Mouse (Mus musculus) kidney, postnatal 36 days (tissue): ENCODE results near the gene Csf2.
"Not testable (repeated sequence)": the region's sequence is repeated elsewhere in the genome, so short reads cannot be mapped to it uniquely, and the experiment has no call there.

Experiments used
- DNase-seq, 2 experiments: peaks; one replicate each; pipeline ENCODE4 v3.0.0; 2021 to 2022; ENCODE audit warnings: mixed read lengths in 2 of 2

The Csf2 gene

DNA sequence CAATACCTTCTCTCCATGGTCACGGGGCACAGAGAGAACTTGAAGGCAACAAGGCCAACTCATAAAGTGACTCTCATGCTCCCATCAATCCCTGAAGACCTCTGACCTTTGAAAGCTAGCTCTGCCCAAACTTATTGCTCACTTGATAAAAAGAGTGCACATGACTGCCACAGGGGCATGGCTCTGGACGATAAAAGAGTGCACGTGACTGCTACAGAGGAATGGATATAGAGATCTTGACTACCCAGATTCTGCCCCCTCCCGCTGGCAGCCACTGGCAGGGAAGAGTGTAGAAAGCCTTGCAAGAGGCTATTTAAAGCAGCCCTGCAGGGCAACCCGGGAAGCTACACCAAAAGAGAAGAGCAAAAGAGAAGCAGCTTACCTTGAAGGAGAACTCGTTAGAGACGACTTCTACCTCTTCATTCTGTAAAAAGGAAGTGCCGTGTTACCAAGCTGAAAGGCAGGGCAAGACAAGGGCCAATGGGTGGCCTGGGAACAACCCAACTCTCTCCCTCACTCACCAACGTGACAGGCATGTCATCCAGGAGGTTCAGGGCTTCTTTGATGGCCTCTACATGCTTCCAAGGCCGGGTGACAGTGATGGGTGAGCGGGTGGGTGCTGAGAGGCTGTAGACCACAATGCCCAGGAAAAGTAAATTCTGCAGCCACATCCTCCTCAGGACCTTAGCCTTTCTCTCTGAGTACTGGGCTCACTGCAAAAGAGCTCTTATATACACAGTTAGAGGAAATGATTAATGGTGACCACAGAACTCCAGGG, at the start of gene Csf2:
TSS of gene Csf2 (minus strand) at position 728 of the 778 bp plus-strand sequence.
- no peak for DNase-seq

- DNase-seq, result no peak
These were observed 49.3 kb upstream of the Csf2 start for GRCm38 (mm10) chr11:54298777-54299176.

DNA sequence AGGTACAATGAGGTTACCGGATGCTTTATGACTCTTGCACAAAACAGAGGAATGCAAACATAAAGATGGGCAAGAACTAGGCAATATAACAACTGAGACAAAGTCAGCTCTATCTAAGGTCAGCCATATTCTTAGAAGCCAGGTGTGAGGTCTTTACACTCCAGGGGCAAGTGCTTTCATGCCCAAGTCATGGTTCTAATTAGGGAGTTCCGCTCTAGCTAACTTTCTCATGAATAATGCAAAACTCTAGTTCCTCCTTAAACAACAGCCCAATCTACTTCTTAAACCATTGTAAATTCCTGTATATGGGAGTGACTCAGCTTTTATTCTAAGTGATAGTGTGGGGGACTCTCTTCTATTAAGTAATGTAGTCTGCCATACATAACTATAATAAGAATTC, 48.0 kb upstream of the Csf2 start:
- DNase-seq, result not testable (repeated sequence)

DNA sequence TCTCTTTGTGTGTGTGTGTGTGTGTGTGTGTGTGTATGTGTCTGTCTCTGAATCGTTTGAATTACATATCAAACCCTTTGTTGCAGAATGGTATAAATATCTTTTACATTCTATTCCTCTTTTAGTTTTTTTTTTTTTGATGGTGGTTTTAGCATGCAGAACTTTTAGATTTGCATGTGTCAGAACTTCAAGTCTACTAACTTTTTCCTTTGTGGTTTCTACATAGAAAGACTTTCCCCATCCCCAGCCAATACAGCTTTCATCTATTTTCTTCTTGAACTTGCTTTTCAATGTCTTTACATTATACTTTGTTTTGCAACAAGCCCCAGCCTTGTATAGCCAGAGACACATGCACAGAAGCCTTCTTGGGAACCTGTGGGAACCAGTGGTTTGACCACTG, 47.3 kb upstream of the Csf2 start:
- DNase-seq, result no peak

GRCm38 (mm10) chr11:54295971-54296370, 46.5 kb upstream of the Csf2 start:
- no peak for DNase-seq

DNA sequence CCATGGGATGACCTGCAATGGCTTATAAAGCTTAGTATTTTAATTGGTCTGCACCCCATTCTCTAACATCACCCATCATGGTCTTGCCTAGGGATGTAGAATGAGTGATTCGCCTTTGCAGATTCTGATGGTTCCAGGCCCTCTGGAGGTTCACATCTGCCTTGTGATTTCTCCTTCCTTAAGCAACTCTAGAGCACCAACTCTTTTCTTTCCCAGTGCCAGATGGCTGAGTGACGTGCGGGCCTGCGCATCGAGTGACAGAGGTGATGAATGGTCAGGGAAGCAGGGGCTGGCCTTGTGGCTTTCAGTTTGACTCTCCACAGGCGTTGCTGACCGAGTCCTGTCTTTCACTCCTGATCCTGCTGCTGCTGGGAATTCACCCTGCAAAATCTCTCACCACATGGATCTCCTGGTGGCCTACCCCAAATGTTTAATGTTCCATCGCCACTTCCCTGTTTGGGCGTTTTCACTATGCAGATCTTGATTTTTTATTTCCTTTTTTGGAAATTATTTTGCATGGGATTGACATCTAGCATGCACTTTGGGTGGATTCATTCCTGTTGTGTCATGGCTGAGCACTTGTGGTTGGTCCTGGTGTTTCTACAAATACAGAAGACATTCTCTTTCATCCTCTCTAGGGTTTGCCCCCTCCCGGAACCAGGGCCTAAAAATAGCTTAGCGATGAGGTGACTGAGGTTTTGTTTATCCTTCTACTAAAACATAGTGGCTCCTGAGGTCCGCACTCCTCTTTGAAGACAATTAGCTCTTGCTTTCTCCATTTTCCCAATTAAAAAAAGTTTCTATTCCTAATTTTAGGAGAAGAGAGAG, 44.7 kb upstream of the Csf2 start:
- DNase-seq, result no peak

GRCm38 (mm10) chr11:54292163-54292562, 42.7 kb upstream of the Csf2 start:
- no peak for DNase-seq

DNA sequence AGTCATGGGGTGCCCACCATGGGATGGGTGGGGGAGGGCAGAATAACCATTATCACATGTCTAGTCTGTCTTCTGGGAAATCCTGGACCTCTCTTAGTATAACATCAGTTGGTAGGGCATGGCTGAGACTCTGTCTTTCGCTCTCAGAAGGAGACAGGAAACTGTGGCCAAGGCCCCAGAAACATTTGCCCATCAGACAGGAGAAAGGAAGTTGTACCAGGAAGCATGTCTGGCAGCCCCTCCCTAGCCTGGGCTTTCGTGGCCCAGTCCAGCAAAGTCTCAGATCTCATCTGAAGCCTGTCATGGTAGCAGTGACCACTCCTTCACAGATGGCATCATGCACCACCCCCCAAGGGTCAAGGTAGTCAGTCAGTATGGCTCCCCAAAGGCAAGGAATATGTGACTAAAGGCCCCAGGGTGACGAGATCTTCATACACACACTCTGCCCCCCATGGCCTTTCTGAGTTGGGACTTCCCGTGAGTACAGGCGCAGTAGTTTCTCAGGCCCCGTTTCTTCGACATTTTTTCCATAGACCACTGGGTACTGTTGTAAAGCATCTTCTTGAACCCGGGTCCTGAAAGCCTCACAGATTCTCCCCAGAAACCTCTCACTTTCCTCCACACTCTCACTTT, 38.5 kb upstream of the Csf2 start:
- no peak for DNase-seq

GRCm38 (mm10) chr11:54271437-54271949, 22.0 kb upstream of the Csf2 start:
- DNase-seq, result no peak

- no peak for DNase-seq
These were observed 19.9 kb upstream of the Csf2 start for GRCm38 (mm10) chr11:54269191-54269896.

DNA sequence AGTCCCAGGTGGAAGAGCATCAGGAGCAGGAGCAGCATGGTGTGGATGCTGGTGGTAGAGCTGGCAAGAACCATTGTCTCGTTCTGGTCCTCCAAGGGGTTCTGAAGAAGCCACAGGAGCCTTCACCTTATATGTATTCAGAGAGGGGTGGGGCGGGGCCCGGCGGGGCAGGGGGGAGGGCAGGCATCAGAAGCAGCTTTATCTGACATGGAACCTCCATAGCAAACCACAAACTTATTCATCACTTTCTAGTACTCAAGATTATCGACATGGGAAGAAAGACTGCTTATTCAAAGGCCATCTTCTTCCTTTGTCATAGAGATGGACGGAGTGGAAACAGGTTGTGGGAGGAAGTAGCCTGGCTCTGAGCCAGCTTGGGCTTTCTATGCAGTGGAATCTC, 17.7 kb upstream of the Csf2 start, which contains the start of gene Il3:
TSS of gene Il3 (minus strand) at position 101 of the 400 bp plus-strand sequence.
- DNase-seq, result no peak

DNA sequence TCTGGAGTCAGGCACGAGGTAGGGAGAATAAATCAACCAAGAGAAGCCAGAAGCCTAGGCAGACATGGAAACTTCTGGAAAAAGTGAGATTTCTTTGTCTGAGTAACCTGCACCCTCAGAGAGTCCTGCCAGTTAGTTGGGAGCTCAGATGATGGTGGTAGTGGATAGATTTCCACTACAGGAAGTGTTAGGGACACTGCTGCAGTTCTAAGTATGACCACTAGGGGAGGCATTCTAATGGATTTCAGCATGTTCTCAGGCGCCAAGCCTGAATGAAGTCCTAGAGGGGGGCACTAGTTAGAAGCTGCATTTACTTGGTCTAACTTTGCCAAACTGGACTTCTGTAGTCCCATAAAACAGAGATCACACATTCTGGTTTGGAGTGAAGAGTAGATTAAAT, 15.1 kb upstream of the Csf2 start:
- DNase-seq, result peak; percentile 55 to 71

- no peak for DNase-seq
These were observed 14.1 kb upstream of the Csf2 start for GRCm38 (mm10) chr11:54263405-54264031.

DNA sequence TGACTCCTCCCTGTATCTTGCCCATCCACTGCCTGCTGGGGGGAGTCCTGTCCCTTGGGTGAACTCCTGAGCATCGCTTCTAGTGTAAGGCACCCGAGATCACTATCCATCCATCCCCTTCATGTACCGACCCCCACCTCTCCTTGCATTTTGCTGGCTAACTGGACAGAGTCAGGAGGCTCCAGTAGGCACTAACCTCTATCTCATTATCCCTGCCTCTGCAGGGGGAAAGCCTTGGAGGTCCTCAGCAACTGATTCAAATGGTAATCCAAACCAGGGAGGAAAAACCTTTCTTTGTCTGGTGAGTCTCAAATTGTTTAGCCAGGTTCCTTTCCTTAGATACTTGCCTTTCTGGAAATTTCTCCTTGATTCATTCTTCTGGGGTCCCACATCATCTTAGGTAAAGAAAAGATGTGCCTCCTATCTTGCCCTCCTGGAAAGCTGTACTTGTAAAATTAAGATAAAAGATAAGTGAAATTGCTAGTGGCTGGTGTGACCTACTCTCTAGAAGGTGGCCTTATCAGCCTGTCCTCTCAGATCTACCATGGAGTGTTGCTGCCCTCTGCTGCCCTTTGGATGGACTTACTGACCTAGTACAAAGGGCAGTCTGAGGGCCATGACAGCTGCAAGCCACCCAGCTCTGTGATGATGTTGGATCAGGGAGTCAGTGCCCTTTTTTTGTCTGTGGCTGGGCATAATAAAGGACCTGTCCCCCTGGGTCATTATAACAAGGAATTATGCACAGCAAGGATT, 7.3 kb upstream of the Csf2 start:
- DNase-seq, result peak; percentile 79 to 86

- peak in 1 of 2 experiments; percentile 10 for DNase-seq
These were observed 4.6 kb upstream of the Csf2 start for GRCm38 (mm10) chr11:54254114-54254513.

DNA sequence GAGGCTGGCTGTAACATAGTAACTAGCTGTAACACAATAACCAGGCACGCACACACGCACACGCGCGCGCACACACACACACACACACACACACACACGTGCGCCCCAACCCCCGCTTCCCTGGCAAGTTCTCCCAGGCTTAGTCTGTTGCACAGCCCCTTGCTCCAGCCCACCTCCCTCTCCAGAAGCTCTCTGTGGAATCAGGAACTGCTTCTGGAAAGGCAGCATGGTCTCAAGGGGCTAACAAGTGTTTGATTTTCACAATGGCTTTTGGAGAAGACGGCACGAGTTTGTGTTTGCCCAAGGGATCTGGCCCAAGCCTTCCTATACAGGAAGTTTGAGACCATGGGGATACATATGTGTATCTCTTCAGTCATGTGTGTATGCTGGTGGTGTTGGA, 1.1 kb upstream of the Csf2 start:
- DNase-seq, result no peak

- DNase-seq, result no peak
These were observed 281 bp upstream of the Csf2 start for GRCm38 (mm10) chr11:54249748-54250147.

DNA sequence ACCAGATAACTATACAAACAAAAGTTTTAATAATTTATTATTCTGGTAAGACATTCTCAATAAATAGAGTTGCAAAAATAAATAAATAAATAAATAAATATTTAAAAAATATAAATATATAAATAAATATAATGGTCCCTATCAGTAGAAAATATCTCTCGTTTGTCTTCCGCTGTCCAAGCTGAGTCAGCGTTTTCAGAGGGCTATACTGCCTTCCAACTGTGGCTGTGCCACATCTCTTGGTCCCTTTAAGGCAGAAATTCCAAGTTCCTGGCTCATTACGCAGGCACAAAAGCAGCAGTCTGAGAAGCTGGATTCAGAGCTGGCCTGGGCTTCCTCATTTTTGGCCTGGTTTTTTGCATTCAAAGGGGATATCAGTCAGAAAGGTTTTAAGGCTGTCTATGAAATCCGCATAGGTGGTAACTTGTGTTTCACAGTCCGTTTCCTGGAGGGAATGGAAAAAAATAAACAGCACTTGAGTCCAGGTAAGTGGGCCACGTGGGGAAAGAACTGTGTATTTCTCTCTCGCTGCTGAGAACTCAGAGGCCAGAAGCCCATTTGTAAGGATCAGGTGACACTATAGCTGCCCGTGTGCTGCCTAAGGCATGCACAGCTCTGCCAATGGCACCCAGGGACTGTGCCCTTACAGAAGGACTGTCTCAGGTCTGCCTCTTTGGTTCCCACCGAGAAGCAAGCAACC, 2.1 kb downstream of the Csf2 start:
- DNase-seq, result no peak

- DNase-seq, result no peak
These were observed 5.0 kb downstream of the Csf2 start for GRCm38 (mm10) chr11:54244465-54244864.

DNA sequence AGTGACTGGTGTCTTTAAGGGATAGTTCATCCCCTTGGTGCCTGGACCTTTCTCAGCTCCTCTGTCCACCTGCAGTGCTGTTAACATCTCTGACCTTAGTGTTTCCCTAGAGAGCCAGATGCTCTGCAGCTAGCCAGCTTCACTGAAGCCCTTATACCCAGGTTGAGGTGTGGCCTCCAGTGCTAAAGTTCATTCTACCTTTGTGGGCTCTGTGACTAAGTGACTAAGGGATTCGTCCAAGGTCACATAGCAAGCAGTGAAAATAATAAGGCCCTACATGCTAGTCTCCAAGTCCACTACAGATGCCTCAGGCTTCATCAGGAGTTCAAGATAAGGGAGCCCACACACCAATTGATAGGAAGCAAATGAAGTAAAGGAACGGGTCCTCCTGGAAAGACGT, 7.0 kb downstream of the Csf2 start:
- DNase-seq, result no peak

DNA sequence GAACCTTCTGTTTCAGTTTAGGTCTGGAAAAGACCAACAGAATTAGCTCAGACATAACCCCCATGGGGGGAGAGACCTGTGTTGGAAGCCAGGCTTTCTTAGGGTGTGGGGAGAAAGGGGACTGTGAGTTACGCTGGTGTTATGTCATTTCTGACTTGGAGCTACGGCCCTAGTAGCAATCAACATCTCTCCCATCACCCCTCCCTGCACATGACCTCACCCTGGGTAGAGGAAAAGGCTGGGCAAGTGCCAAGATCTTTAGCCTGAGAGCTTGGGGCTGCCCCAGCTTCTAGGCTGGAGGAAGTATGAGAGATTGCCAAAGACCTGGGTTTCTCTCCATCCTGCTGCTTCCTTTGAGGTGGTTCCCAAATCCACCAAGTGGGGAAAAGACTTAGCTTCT, 12.5 kb downstream of the Csf2 start:
- peak; percentile 2 to 22 for DNase-seq
